Mouse (Mus musculus) forebrain, embryonic 15.5 days (tissue): ENCODE measurements around the gene Abhd11. TPM values are rescaled to one million over a fixed set of nuclear protein-coding genes. Genes with fewer than 3 reads are reported as not detected.
A peak's percentile ranks its signal among the peaks of the same experiment; 100 is the strongest.

Experiments
- ATAC-seq: fragments of 200-750 bp; cut with Nextera tagmentation; replicated peaks from 2 replicates; pipeline ENCODE4 v1.8.0; 2017; ENCODE audit warnings: mild to moderate bottlenecking, moderate TSS enrichment, moderate library complexity
- H3K27ac ChIP-seq: fragments of 300-500 bp; sonication (generic); replicated peaks from 2 replicates; pipeline ENCODE4 v1.5.1; 2015; ENCODE audit warnings: mild to moderate bottlenecking, inconsistent platforms
- H3K27me3 ChIP-seq: fragments of 300-500 bp; sonication (generic); 2 replicates; pipeline ENCODE4 v1.6.1; 2015; ENCODE audit warnings: inconsistent platforms
- H3K36me3 ChIP-seq: fragments of 300-500 bp; sonication (generic); 2 replicates; pipeline ENCODE4 v1.6.1; 2015; ENCODE audit warnings: mild to moderate bottlenecking, inconsistent platforms
- H3K4me1 ChIP-seq: fragments of 300-500 bp; sonication (generic); 2 replicates; pipeline ENCODE4 v1.6.1; 2015; ENCODE audit warnings: inconsistent platforms
- H3K4me2 ChIP-seq: fragments of 300-500 bp; sonication (generic); replicated peaks from 2 replicates; pipeline ENCODE4 v1.6.1; 2015; ENCODE audit warnings: mild to moderate bottlenecking, inconsistent platforms
- H3K4me3 ChIP-seq: fragments of 300-500 bp; sonication (generic); 2 replicates; pipeline ENCODE4 v1.5.1; 2015; ENCODE audit warnings: mild to moderate bottlenecking, inconsistent platforms
- H3K9ac ChIP-seq: fragments of 300-500 bp; sonication (generic); replicated peaks from 2 replicates; pipeline ENCODE4 v1.6.1; 2015; ENCODE audit warnings: mild to moderate bottlenecking, inconsistent platforms
- H3K9me3 ChIP-seq: fragments of 300-500 bp; sonication (generic); 2 replicates; pipeline ENCODE4 v1.6.1; 2016; ENCODE audit warnings: inconsistent platforms
- WGBS: fragments of 180-500 bp; shearing (Covaris S2); methylation state at CpG from one replicate; pipeline ENCODE4 v1.1.7; 2015; ENCODE audit warnings: mixed read lengths; 5-methylcytosine and 5-hydroxymethylcytosine counted together
- polyA plus RNA-seq: library from polyadenylated mRNA; unstranded; fragments of >200 nt; fragmentation: Nextera tagmentation; extraction: Ambion mirVana; gene quantifications from 2 replicates; pipeline ENCODE4 v1.2.1, GENCODE M21; 2015

Gene Abhd11
- polyA plus RNA-seq, 1 experiment from 2014 or later: 69.5 TPM

- no peak overlapping the region for H3K9ac ChIP-seq
- no peak overlapping the region for H3K27ac ChIP-seq
- 4% methylated on average over 16 of the region's 16 CpGs for WGBS
- H3K9me3 ChIP-seq: no peaks in the 10 kb centered on the region
- H3K27me3 ChIP-seq: no peaks in the 10 kb centered on the region; the same call in 1 of the 2 replicates
- no peaks in the 10 kb centered on the region for H3K36me3 ChIP-seq
- H3K4me2 ChIP-seq: no peak overlapping the region
- H3K4me1 ChIP-seq: peaks cover 22% of the 10 kb centered on the region
- no peak overlapping the region for H3K4me3 ChIP-seq
- no peak for ATAC-seq
Observed at GRCm38 (mm10) chr5:135012671-135013441, 3.9 kb downstream of the Abhd11 start.

GRCm38 (mm10) chr5:135015497-135015896 lies 6.5 kb downstream of the Abhd11 start:
- WGBS: 14% methylated on average over 7 of the region's 7 CpGs

GRCm38 (mm10) chr5:135016224-135016759 lies 7.3 kb downstream of the Abhd11 start:
- Histone ChIP-seq H3K9me3 (no peaks in the 10 kb centered on the region), H3K4me3 (no peak overlapping the region), H3K9ac (no peak overlapping the region), H3K27me3 (no peaks in the 10 kb centered on the region; the same call in 1 of the 2 replicates), H3K27ac (no peak overlapping the region), H3K4me1 (peaks cover 5% of the 10 kb centered on the region; the same call in 1 of the 2 replicates), H3K36me3 (no peaks in the 10 kb centered on the region), H3K4me2 (no peak overlapping the region)
- no peak for ATAC-seq
- 65% methylated on average over 4 of the region's 4 CpGs for WGBS

More at GRCm38 (mm10) chr5:135015497-135015896, 6.5 kb downstream of the Abhd11 start:
- H3K4me3 ChIP-seq: no peak overlapping the region
- no peaks in the 10 kb centered on the region for H3K9me3 ChIP-seq
- peaks cover 13% of the 10 kb centered on the region for H3K4me1 ChIP-seq
- no peaks in the 10 kb centered on the region for H3K36me3 ChIP-seq
- 0 out of 2 replicates have a peak, but pooled peaks have one; percentile 26 for ATAC-seq
- no peak overlapping the region for H3K27ac ChIP-seq
- no peak overlapping the region for H3K4me2 ChIP-seq
- H3K9ac ChIP-seq: no peak overlapping the region
- H3K27me3 ChIP-seq: no peaks in the 10 kb centered on the region; the same call in 1 of the 2 replicates

GRCm38 (mm10) chr5:135021814-135022213 lies 12.9 kb downstream of the Abhd11 start:
- Histone ChIP-seq H3K27ac (no peak overlapping the region; the same call in 1 of the 2 replicates), H3K9me3 (no peaks in the 10 kb centered on the region), H3K4me1 (peaks cover 23% of the 10 kb centered on the region), H3K4me2 (no peak overlapping the region), H3K36me3 (no peaks in the 10 kb centered on the region), H3K4me3 (no peak overlapping the region), H3K9ac (no peak overlapping the region), H3K27me3 (no peaks in the 10 kb centered on the region)
- ATAC-seq: no peak
- WGBS: 32% methylated on average over 6 of the region's 6 CpGs

GRCm38 (mm10) chr5:135023344-135024173 lies 14.6 kb downstream of the Abhd11 start, which contains the start of gene Stx1a:
TSS of gene Stx1a (plus strand) at chr5:135023482.
- H3K4me1 ChIP-seq: peaks cover 23% of the 10 kb centered on the region
- H3K4me2 ChIP-seq: peak within 1 kb of the TSS; percentile 98
- H3K9me3 ChIP-seq: no peaks in the 10 kb centered on the region
- no peaks in the 10 kb centered on the region for H3K27me3 ChIP-seq
- H3K27ac ChIP-seq: 0 out of 2 replicates have a peak within 1 kb of the TSS, but pooled peaks have one; percentile 23
- H3K4me3 ChIP-seq: peak within 1 kb of the TSS; percentile 85
- ATAC-seq: peak; percentile 93
- under 1% methylated on average over 60 of the region's 61 CpGs for WGBS
- H3K36me3 ChIP-seq: no peaks in the 10 kb centered on the region
- peak within 1 kb of the TSS; percentile 84 for H3K9ac ChIP-seq

- H3K4me1 ChIP-seq: peaks cover 33% of the 10 kb centered on the region
- 75% methylated on average over 11 of the region's 11 CpGs for WGBS
- no peak overlapping the region for H3K27ac ChIP-seq
- no peak for ATAC-seq
- H3K4me3 ChIP-seq: peak overlapping the region; percentile 85; the same call in 1 of the 2 replicates
- no peaks in the 10 kb centered on the region for H3K27me3 ChIP-seq
- H3K9ac ChIP-seq: no peak overlapping the region
- no peaks in the 10 kb centered on the region for H3K9me3 ChIP-seq
- H3K4me2 ChIP-seq: peak overlapping the region; percentile 98
- H3K36me3 ChIP-seq: no peaks in the 10 kb centered on the region
Observed at GRCm38 (mm10) chr5:135024665-135025224, 15.8 kb downstream of the Abhd11 start.

- Histone ChIP-seq H3K4me1 (peaks cover 33% of the 10 kb centered on the region), H3K4me3 (no peak overlapping the region), H3K4me2 (no peak overlapping the region), H3K9ac (no peak overlapping the region), H3K36me3 (no peaks in the 10 kb centered on the region), H3K27ac (no peak overlapping the region), H3K27me3 (no peaks in the 10 kb centered on the region), H3K9me3 (no peaks in the 10 kb centered on the region)
- no peak for ATAC-seq
- 34% methylated on average over 7 of the region's 7 CpGs for WGBS
Observed at GRCm38 (mm10) chr5:135025899-135026298, 16.9 kb downstream of the Abhd11 start.

- no peak for ATAC-seq
Observed at GRCm38 (mm10) chr5:135029007-135029854, 20.3 kb downstream of the Abhd11 start.

GRCm38 (mm10) chr5:135032581-135032980 lies 23.6 kb downstream of the Abhd11 start:
- H3K36me3 ChIP-seq: no peaks in the 10 kb centered on the region
- no peak overlapping the region for H3K9ac ChIP-seq
- whole genome bisulfite sequencing: 90% methylated on average over 5 of the region's 5 CpGs
- no peak for ATAC-seq
- H3K4me3 ChIP-seq: no peak overlapping the region
- H3K4me2 ChIP-seq: no peak overlapping the region
- H3K27ac ChIP-seq: no peak overlapping the region
- H3K9me3 ChIP-seq: no peaks in the 10 kb centered on the region
- peaks cover 10% of the 10 kb centered on the region; the same call in 1 of the 2 replicates for H3K4me1 ChIP-seq
- H3K27me3 ChIP-seq: no peaks in the 10 kb centered on the region

More at GRCm38 (mm10) chr5:135029007-135029854, 20.3 kb downstream of the Abhd11 start:
- Histone ChIP-seq H3K4me3 (no peak overlapping the region), H3K36me3 (no peaks in the 10 kb centered on the region), H3K27me3 (no peaks in the 10 kb centered on the region), H3K9me3 (no peaks in the 10 kb centered on the region), H3K4me1 (peaks cover 14% of the 10 kb centered on the region), H3K4me2 (no peak overlapping the region), H3K9ac (no peak overlapping the region), H3K27ac (no peak overlapping the region)
- WGBS: 57% methylated on average over 18 of the region's 18 CpGs

GRCm38 (mm10) chr5:135034593-135034992 lies 25.6 kb downstream of the Abhd11 start:
- Histone ChIP-seq H3K9me3 (no peaks in the 10 kb centered on the region), H3K4me1 (no peaks in the 10 kb centered on the region), H3K27me3 (no peaks in the 10 kb centered on the region), H3K9ac (no peak overlapping the region), H3K4me3 (no peak overlapping the region), H3K36me3 (no peaks in the 10 kb centered on the region), H3K4me2 (no peak overlapping the region), H3K27ac (no peak overlapping the region)
- no peak for ATAC-seq
- 95% methylated on average over 2 of the region's 2 CpGs for WGBS
